Mouse (Mus musculus) G1E (cell line): ENCODE measurements at regions not wholly inside any gene's neighbourhood (a gene's known extent, or its start where the extent isn't known, plus 50 kb on each side); places are given as distances from the start of the nearest gene placed in this dataset.

Experiments used
- CTCF ChIP-seq: IDR thresholded peaks from 2 replicates; pipeline ENCODE4 v1.5.1; 2012; ENCODE audit warnings: low read depth, low read length, inconsistent platforms, mixed read lengths
- TAL1 ChIP-seq: conservative IDR thresholded peaks from 2 replicates; pipeline ENCODE4 v1.6.1; 2012; ENCODE audit warnings: low read depth, low read length, inconsistent platforms, mixed read lengths

GRCm38 (mm10) chr2:137375346-137375745 is 258.9 kb upstream of the Jag1 start:
- TF ChIP-seq CTCF (no peak), TAL1 (no peak)
